Mouse (Mus musculus) lung, embryonic 14.5 days (tissue): ENCODE results near the gene Raph1. TPM values are rescaled to one million over a fixed set of nuclear protein-coding genes. Genes with fewer than 3 reads are reported as not detected.
A peak's percentile ranks its signal among the peaks of the same experiment; 100 is the strongest.

Experiments
- ATAC-seq: fragments of 200-750 bp; cut with Nextera tagmentation; 2 replicates; pipeline ENCODE4 v1.8.0; 2017; ENCODE audit warnings: mild to moderate bottlenecking, moderate TSS enrichment, moderate library complexity; ENCODE audit not compliant: insufficient read depth
- DNase-seq: peaks from one replicate; pipeline ENCODE4 v3.0.0-alpha.2; 2015
- H3K27ac ChIP-seq: fragments of 300-500 bp; sonication (generic); 2 replicates; pipeline ENCODE4 v1.5.1; 2014; ENCODE audit warnings: low read depth, mild to moderate bottlenecking, moderate library complexity
- H3K27me3 ChIP-seq: fragments of 300-500 bp; sonication (generic); 2 replicates; pipeline ENCODE4 v1.6.1; 2014; ENCODE audit warnings: low read length, control low read depth; ENCODE audit not compliant: insufficient read depth
- H3K36me3 ChIP-seq: fragments of 300-500 bp; sonication (generic); 2 replicates; pipeline ENCODE4 v1.6.1; 2014; ENCODE audit warnings: control low read depth; ENCODE audit not compliant: insufficient read depth
- H3K4me1 ChIP-seq: fragments of 300-500 bp; sonication (generic); 2 replicates; pipeline ENCODE4 v1.6.1; 2014; ENCODE audit warnings: antibody characterized with exemption, control low read depth; ENCODE audit not compliant: insufficient read depth
- H3K4me2 ChIP-seq: fragments of 300-500 bp; sonication (generic); 2 replicates; pipeline ENCODE4 v1.6.1; 2014; ENCODE audit warnings: mild to moderate bottlenecking
- H3K4me3 ChIP-seq: fragments of 300-500 bp; sonication (generic); 2 replicates; pipeline ENCODE4 v1.5.1; 2014; ENCODE audit warnings: low read depth, low read length
- H3K9ac ChIP-seq: fragments of 300-500 bp; sonication (generic); 2 replicates; pipeline ENCODE4 v1.6.1; 2014
- H3K9me3 ChIP-seq: fragments of 300-500 bp; sonication (generic); 2 replicates; pipeline ENCODE4 v1.6.1; 2016; ENCODE audit warnings: low read depth, low read length, control low read depth
- CTCF ChIP-seq: IDR thresholded peaks from 2 replicates; pipeline ENCODE4 v1.5.1; 2016; ENCODE audit warnings: antibody characterized with exemption, low read depth
- whole genome bisulfite sequencing: fragments of 180-500 bp; shearing (Covaris S2); extraction: QIAGEN DNeasy Blood & Tissue Kit; methylation state at CpG from one replicate; pipeline ENCODE4 v1.1.7; 2014; 5-methylcytosine and 5-hydroxymethylcytosine counted together
- polyA plus RNA-seq: library from polyadenylated mRNA; unstranded; fragments of >200 nt; fragmentation: Nextera tagmentation; extraction: Ambion mirVana; gene quantifications from 2 replicates; pipeline ENCODE4 v1.2.1, GENCODE M21; 2014

The Raph1 gene
- polyA plus RNA-seq, 1 experiment from 2014 or later = 40.5 TPM

- no peak overlapping the region for H3K4me2 ChIP-seq
- no peaks in the 10 kb centered on the region for H3K9me3 ChIP-seq
- H3K36me3 ChIP-seq = no peaks in the 10 kb centered on the region
- no peaks in the 10 kb centered on the region for H3K27me3 ChIP-seq
- H3K4me3 ChIP-seq = no peak overlapping the region
- H3K27ac ChIP-seq = no peak overlapping the region
- DNase-seq (no peak), ATAC-seq (no peak)
- no peaks in the 10 kb centered on the region for H3K4me1 ChIP-seq
- 84% methylated on average over 6 of the region's 6 CpGs for WGBS
- no peak for TF ChIP-seq CTCF
- no peak overlapping the region for H3K9ac ChIP-seq
Measured at GRCm38 (mm10) chr1:60600682-60601081, 33.8 kb upstream of the Raph1 start.

- 87% methylated on average over 3 of the region's 3 CpGs for WGBS
- no peak for TF ChIP-seq CTCF
- Histone ChIP-seq H3K27ac (no peak overlapping the region), H3K9me3 (no peaks in the 10 kb centered on the region), H3K27me3 (no peaks in the 10 kb centered on the region), H3K4me1 (no peaks in the 10 kb centered on the region), H3K4me2 (no peak overlapping the region), H3K9ac (no peak overlapping the region), H3K36me3 (no peaks in the 10 kb centered on the region), H3K4me3 (no peak overlapping the region)
- no peak for ATAC-seq
- no peak for DNase-seq
Measured at GRCm38 (mm10) chr1:60599926-60600325, 33.0 kb upstream of the Raph1 start.

DNA sequence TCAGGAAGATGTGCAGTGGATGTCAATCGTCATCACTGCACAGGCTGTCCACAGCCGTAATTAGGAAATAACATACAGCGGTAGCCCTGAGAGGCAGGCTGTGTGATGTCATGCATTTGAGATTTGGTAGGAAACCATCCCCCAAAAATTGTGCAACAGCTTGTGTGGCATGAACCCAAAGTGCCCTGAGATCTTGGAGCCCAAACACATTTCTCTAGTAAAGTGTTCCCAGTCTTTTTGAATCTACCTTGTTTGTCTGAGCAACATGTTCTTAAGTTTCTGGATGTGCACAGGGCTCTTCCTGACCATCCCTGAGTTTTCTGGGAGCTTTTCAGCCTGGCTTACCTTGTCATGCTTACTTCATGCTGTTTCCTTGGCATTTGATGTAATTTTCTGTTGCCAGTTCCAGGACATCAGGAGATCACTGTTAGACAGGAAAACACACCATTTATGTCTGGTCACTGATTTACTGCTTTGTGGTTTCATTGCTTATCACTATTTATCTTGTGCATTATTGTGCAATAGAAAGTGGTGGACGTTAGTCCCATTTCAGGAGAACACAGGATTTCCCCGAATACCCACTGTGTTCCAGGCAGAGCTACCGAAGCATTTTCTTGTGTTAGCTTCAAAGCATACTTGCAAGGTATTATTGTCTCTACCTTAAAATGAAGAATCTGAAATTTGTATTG is 32.3 kb upstream of the Raph1 start:
- Histone ChIP-seq H3K4me2 (no peak overlapping the region), H3K27ac (no peak overlapping the region), H3K4me3 (no peak overlapping the region), H3K9ac (no peak overlapping the region), H3K27me3 (no peaks in the 10 kb centered on the region), H3K9me3 (no peaks in the 10 kb centered on the region), H3K4me1 (no peaks in the 10 kb centered on the region), H3K36me3 (no peaks in the 10 kb centered on the region)
- DNase-seq (peak; percentile 33), ATAC-seq (no peak)
- no peak for TF ChIP-seq CTCF
- WGBS = 66% methylated on average over 6 of the region's 6 CpGs

DNA sequence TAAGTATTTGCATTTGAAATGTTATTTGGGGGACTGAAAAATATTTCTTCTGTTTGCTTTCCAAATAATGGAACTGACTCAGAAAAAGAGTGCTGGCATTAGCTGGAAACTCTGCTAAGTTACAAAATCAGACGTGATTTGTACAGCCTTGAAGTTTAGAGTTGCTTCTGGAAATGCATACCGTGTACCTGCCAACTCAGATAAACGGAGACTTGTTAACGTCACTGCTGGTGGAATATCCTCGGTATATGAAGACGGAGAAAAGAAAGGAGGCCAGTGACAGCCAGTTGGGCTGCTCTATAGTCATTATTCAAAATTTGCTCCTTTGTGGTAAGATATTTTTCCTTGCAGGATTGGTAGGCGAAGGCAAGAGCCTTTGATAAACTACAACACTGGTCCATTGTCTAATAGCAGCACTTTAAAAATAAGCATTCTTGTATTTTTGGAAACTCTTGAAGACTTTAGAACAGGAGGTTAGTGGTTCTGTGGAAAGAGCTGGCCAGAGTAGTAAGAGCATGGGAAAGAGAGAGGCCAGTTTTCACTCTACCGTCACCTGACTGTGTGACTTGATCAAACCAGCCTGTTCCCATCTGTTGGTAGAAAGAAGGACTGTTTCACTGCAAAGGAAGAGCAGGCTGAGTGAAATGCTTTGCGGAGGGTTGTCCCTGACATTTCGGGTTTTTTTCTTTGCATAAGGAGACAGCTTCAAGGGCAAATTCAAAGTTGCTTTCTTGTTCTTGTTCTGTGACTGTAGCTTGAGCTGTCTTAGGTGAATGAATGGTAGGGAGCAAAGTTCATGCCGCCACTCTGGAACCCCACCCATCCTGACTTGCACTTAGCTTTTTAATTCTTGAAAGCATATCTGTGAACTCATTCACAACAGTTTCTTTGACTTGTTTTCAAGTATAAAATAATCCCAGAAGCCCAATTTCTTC is 29.7 kb upstream of the Raph1 start:
- H3K4me1 ChIP-seq = no peaks in the 10 kb centered on the region
- no peaks in the 10 kb centered on the region for H3K27me3 ChIP-seq
- 53% methylated on average over 11 of the region's 11 CpGs for WGBS
- peak; percentile 19 for DNase-seq
- no peak for ATAC-seq
- H3K9ac ChIP-seq = no peak overlapping the region
- H3K27ac ChIP-seq = no peak overlapping the region
- H3K9me3 ChIP-seq = no peaks in the 10 kb centered on the region
- H3K4me2 ChIP-seq = no peak overlapping the region
- no peak overlapping the region for H3K4me3 ChIP-seq
- no peaks in the 10 kb centered on the region for H3K36me3 ChIP-seq
- no peak for TF ChIP-seq CTCF

DNA sequence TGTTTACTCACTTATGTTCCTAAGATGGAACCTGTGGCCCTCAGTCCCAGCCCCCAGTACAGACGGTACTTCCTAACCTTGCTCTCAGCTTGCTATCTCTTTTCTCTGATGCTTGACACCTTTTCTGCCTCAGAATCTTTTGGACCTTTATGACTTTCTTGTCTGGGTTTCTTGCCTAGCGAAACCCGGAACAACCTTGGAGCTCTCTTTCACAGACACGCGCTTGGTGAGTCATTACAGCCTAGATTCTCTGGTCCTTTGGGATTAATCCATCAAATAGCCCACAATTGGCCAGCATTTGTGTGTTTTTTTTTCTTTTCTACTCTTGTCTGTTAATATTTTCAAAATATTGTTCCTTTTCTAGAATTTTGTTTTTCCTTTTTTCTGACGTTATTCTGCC is 26.2 kb upstream of the Raph1 start:
- Histone ChIP-seq H3K4me2 (no peak overlapping the region), H3K9me3 (no peaks in the 10 kb centered on the region), H3K27me3 (no peaks in the 10 kb centered on the region), H3K27ac (no peak overlapping the region), H3K36me3 (no peaks in the 10 kb centered on the region), H3K4me1 (no peaks in the 10 kb centered on the region), H3K4me3 (no peak overlapping the region), H3K9ac (no peak overlapping the region)
- ATAC-seq = no peak
- no peak for DNase-seq
- TF ChIP-seq CTCF = no peak
- 81% methylated on average over 6 of the region's 6 CpGs for WGBS

DNA sequence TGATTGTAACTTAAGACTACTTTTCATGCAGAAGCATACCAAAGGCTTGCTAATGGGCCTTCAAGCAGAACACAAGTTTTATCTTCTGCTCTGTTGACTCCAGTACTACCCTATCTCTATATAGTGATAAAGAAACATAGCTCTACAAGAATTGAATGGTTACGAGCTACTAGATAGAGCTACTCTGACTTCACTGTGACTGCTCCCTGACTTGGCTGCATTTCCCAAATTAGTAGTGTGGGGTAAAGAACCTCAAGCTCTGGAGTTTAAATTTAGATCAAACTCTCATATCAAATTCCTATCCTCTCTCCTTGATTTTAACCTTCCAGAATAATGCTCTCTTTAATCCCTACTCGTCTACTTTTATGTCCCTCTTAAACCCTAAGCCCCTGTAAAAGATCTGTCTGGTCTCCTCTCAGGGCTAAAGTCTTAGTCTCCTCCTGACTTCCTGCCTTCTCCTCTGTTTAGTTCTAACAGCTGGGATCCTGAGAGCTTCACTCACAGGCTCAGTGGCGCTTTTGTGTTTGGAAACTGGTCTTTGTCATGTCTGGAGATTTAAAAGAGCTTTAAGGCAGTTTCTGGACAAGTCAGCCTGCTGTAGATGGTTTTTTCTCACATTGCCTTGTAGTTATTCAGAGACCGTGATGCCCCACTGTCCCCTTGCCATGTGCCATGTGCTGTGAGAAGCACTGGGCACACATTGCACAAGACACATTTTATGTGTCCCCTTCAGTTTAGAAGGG is 22.2 kb upstream of the Raph1 start:
- no peaks in the 10 kb centered on the region for H3K4me1 ChIP-seq
- DNase-seq (peak; percentile 78), ATAC-seq (peak; percentile 74)
- H3K9me3 ChIP-seq = peaks cover 4% of the 10 kb centered on the region; the same call in 1 of the 2 replicates
- no peak overlapping the region for H3K4me2 ChIP-seq
- no peak overlapping the region for H3K9ac ChIP-seq
- WGBS = 42% methylated on average over 4 of the region's 4 CpGs
- H3K27ac ChIP-seq = peak overlapping the region; percentile 65
- TF ChIP-seq CTCF = no peak
- no peaks in the 10 kb centered on the region for H3K27me3 ChIP-seq
- no peak overlapping the region for H3K4me3 ChIP-seq
- H3K36me3 ChIP-seq = no peaks in the 10 kb centered on the region

DNA sequence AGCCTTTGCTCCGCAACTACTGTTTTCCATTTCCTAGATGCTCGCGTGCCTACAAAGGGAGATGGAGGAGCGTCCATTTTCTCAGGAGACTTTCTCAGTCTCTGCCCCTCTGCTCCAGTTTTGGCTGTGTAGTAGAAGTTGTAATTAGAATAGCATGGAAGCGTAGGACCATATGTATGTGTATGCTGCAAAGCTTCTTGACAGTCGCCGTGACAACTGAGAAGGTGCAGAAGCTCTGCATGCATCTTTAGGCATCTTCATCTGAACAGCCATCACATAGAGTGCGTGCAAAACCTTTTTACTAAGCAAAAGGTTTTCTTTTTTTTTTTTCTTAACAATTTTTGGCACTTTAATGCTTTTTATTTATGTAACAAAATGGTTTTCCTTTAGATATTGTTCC is 14.1 kb upstream of the Raph1 start:
- Histone ChIP-seq H3K9ac (no peak overlapping the region), H3K36me3 (no peaks in the 10 kb centered on the region), H3K27ac (no peak overlapping the region), H3K4me2 (no peak overlapping the region), H3K4me3 (no peak overlapping the region), H3K27me3 (no peaks in the 10 kb centered on the region), H3K9me3 (peaks cover 2% of the 10 kb centered on the region; the same call in 1 of the 2 replicates), H3K4me1 (no peaks in the 10 kb centered on the region)
- ATAC-seq (no peak), DNase-seq (no peak)
- TF ChIP-seq CTCF = no peak
- WGBS = 90% methylated on average over 8 of the region's 8 CpGs
